Mouse (Mus musculus) small intestine, adult 2 months (tissue): ENCODE data around the gene Ciao1. TPM values are rescaled to one million over a fixed set of nuclear protein-coding genes. Genes with fewer than 3 reads are reported as not detected.

Experiments
- H3K27ac ChIP-seq: fragments of 200-500 bp; 2 replicates; pipeline ENCODE4 v1.5.1; 2012; ENCODE audit warnings: low read depth, low read length, control low read depth, inconsistent platforms; ENCODE audit not compliant: insufficient read depth
- H3K27me3 ChIP-seq: fragments of 200-500 bp; 2 replicates; pipeline ENCODE4 v1.6.1; 2012; ENCODE audit warnings: mild to moderate bottlenecking, moderate library complexity, low read length, inconsistent platforms; ENCODE audit not compliant: control insufficient read depth, insufficient read depth
- H3K36me3 ChIP-seq: fragments of 200-500 bp; 2 replicates; pipeline ENCODE4 v1.6.1; 2012; ENCODE audit warnings: mild to moderate bottlenecking, low read length, control low read depth, inconsistent platforms; ENCODE audit not compliant: control insufficient read depth, insufficient read depth
- H3K4me1 ChIP-seq: fragments of 200-500 bp; 2 replicates; pipeline ENCODE4 v1.6.1; 2012; ENCODE audit warnings: low read length, inconsistent platforms, mixed read lengths; ENCODE audit not compliant: control insufficient read depth, insufficient read depth, insufficient read length
- H3K4me3 ChIP-seq: fragments of 200-500 bp; 2 replicates; pipeline ENCODE4 v1.5.1; 2012; ENCODE audit warnings: low read depth, mild to moderate bottlenecking, control low read depth, inconsistent platforms, low read length, moderate library complexity
- CTCF ChIP-seq: fragments of 200-500 bp; IDR thresholded peaks from 2 replicates; pipeline ENCODE4 v1.5.1; 2012; ENCODE audit warnings: low read depth, mild to moderate bottlenecking, control low read depth, inconsistent platforms, low read length, moderate library complexity, mixed read lengths; ENCODE audit not compliant: insufficient replicate concordance, insufficient read length; ENCODE audit errors: extremely low read depth
- POLR2A ChIP-seq: fragments of 200-500 bp; IDR thresholded peaks from 2 replicates; pipeline ENCODE4 v1.6.1; 2012; ENCODE audit warnings: low read depth, mild to moderate bottlenecking, control low read depth, inconsistent platforms, low read length, moderate library complexity
- WGBS: fragments of 180-500 bp; shearing (Covaris S2); methylation state at CpG from one replicate; pipeline ENCODE4 v1.1.7; 2018; 5-methylcytosine and 5-hydroxymethylcytosine counted together
- polyA plus RNA-seq: library from polyadenylated mRNA; depleted of rRNA; stranded (reverse); fragments of >200 nt; gene quantifications from 2 replicates; pipeline ENCODE4 v1.2.3, GENCODE M21; 2012

The Ciao1 gene
- polyA plus RNA-seq, 1 experiment, result 35.1 TPM

- WGBS, result under 1% methylated on average over 39 of the region's 39 CpGs
- no peak overlapping the region for H3K27ac ChIP-seq
Observed at GRCm38 (mm10) chr2:127248334-127249004, 853 bp upstream of the Ciao1 start.

GRCm38 (mm10) chr2:127240065-127240464 is 7.6 kb downstream of the Ciao1 start:
- Histone ChIP-seq H3K36me3 (peaks cover 64% of the 10 kb centered on the region), H3K27ac (no peak overlapping the region), H3K27me3 (no peaks in the 10 kb centered on the region), H3K4me3 (no peak overlapping the region), H3K4me1 (no peaks in the 10 kb centered on the region)
- WGBS, result 91% methylated on average over 2 of the region's 2 CpGs
- TF ChIP-seq POLR2A (no peak), CTCF (no peak)

More at GRCm38 (mm10) chr2:127248334-127249004, 853 bp upstream of the Ciao1 start:
- TF ChIP-seq CTCF, result no peak
- no peak for TF ChIP-seq POLR2A
- Histone ChIP-seq H3K4me1 (peaks cover 11% of the 10 kb centered on the region), H3K27me3 (no peaks in the 10 kb centered on the region), H3K4me3 (peak overlapping the region; percentile 79), H3K36me3 (peaks cover 20% of the 10 kb centered on the region)

GRCm38 (mm10) chr2:127237897-127238610 is 9.6 kb downstream of the Ciao1 start:
- no peak overlapping the region for H3K4me3 ChIP-seq
- H3K4me1 ChIP-seq, result no peaks in the 10 kb centered on the region
- TF ChIP-seq CTCF, result no peak
- TF ChIP-seq POLR2A, result no peak
- WGBS, result 89% methylated on average over 11 of the region's 11 CpGs
- peaks cover 70% of the 10 kb centered on the region for H3K36me3 ChIP-seq
- no peaks in the 10 kb centered on the region for H3K27me3 ChIP-seq
- H3K27ac ChIP-seq, result no peak overlapping the region

GRCm38 (mm10) chr2:127225261-127225660 is 22.4 kb downstream of the Ciao1 start:
- peaks cover 81% of the 10 kb centered on the region for H3K36me3 ChIP-seq
- no peak overlapping the region for H3K27ac ChIP-seq
- H3K4me3 ChIP-seq, result no peak overlapping the region
- WGBS, result 98% methylated on average over 3 of the region's 3 CpGs
- no peak for TF ChIP-seq POLR2A
- TF ChIP-seq CTCF, result no peak
- no peaks in the 10 kb centered on the region for H3K4me1 ChIP-seq
- H3K27me3 ChIP-seq, result no peaks in the 10 kb centered on the region

- Histone ChIP-seq H3K4me3 (no peak overlapping the region), H3K36me3 (peaks cover 80% of the 10 kb centered on the region), H3K4me1 (no peaks in the 10 kb centered on the region), H3K27me3 (no peaks in the 10 kb centered on the region), H3K27ac (no peak overlapping the region)
- WGBS, result 90% methylated on average over 5 of the region's 5 CpGs
- no peak for TF ChIP-seq POLR2A
Observed at GRCm38 (mm10) chr2:127217746-127218145, 29.9 kb downstream of the Ciao1 start.

GRCm38 (mm10) chr2:127210701-127211100 is 36.9 kb downstream of the Ciao1 start:
- no peak for TF ChIP-seq POLR2A
- no peak for TF ChIP-seq CTCF
- no peak overlapping the region for H3K27ac ChIP-seq
- peaks cover 46% of the 10 kb centered on the region for H3K36me3 ChIP-seq
- H3K4me3 ChIP-seq, result no peak overlapping the region
- H3K27me3 ChIP-seq, result no peaks in the 10 kb centered on the region
- 94% methylated on average over 11 of the region's 11 CpGs for WGBS
- no peaks in the 10 kb centered on the region for H3K4me1 ChIP-seq

- no peak for TF ChIP-seq POLR2A
- no peak for TF ChIP-seq CTCF
- WGBS, result under 1% methylated on average over 17 of the region's 17 CpGs
- H3K4me3 ChIP-seq, result peak overlapping the region; percentile 92
- peaks cover 31% of the 10 kb centered on the region for H3K36me3 ChIP-seq
- no peaks in the 10 kb centered on the region for H3K4me1 ChIP-seq
- H3K27me3 ChIP-seq, result no peaks in the 10 kb centered on the region
- H3K27ac ChIP-seq, result peak overlapping the region; percentile 62
Observed at GRCm38 (mm10) chr2:127208452-127208769, 39.2 kb downstream of the Ciao1 start.
